Mouse (Mus musculus) thymus, postnatal 0 days (tissue): ENCODE data around the gene Tnfrsf18. TPM values are rescaled to one million over a fixed set of nuclear protein-coding genes. Genes with fewer than 3 reads are reported as not detected.
A peak's percentile ranks its signal among the peaks of the same experiment; 100 is the strongest.

Experiments
- DNase-seq: peaks from one replicate; pipeline ENCODE4 v3.0.0-alpha.2; 2015; ENCODE audit warnings: low spot score
- microRNA counts: library from miRNA; unstranded; fragments of <30 nt; microRNA quantifications from one replicate; lab custom pipeline; 2015
- microRNA-seq: library from miRNA; unstranded; fragments of <30 nt; microRNA quantifications from one replicate; pipeline ENCODE4, GENCODE M21; 2016; ENCODE audit warnings: borderline number of aligned reads
- polyA plus RNA-seq: library from polyadenylated mRNA; unstranded; fragments of >200 nt; fragmentation: Nextera tagmentation; extraction: Ambion mirVana; gene quantifications from 2 replicates; pipeline ENCODE4 v1.2.1, GENCODE M21; 2015

Tnfrsf18 gene
- polyA plus RNA-seq, 1 experiment from 2014 or later, result 14.8 TPM

DNA sequence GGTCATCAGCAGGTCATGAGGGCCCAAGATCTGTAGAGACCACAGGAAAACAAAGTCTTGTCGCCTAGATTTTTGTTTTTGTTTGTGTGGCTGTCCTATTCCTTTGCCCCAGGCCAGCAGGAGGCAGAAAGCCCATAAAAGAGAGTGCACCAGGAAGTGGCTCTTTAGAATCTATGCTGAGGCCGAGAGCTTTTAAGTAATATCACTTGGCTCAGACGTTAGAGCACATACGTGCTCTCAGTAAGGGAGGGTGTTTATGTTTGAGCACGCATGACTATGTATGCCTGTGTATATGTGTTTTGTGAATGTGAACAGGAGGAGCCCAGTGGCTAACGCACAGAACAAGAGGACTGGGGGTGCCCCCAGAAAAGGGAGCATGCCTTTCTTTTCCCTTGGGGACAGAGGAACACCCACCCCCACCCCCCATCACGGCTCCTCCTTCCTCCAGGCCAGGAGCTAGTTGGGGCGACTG is 51.0 kb downstream of the Tnfrsf18 start:
- DNase-seq, result peak; percentile 70

DNA sequence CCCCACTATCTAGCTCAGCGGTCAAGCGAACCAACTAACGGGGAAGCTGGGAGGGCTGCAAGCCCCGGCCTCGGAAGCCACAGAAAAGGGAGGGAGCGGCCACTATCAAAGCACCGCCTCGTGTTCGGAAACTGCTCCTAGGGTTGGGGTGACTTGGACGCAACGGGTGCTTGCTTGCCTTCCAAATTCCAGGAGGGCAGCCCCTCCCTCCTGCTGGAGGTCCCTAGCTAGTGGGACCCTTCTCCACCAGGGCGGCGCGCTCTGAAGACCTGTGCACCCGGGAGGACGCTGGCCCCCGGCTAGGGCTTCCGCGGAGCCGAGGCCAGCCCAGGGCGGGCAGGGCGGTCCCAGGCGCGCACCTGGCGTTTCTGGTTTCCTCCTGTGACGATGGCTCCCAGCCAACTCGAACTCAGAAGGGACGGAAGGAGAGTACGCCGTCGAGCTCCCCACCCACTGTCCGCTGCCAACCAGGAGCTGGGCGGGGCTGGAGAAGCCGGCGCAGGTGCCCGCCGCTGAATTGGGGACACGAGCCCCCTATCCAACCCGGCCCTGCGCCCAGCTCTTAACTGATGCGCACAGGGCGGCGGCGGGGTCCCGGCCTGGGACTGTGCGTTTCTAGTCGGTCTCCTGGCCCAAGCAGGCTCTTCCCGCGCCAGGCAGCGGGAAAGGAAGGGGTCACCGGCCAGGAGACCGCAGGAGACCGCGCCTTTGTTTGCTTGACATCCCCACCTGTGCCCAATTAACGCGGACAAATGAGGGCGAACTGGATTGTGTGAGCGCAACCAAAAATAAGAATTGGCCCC is 51.7 kb downstream of the Tnfrsf18 start:
- DNase-seq, result peak; percentile 88

MicroRNAs within 50 kb of the gene (microRNA counts, 519-probe panel; counts per million panel counts)
- microRNA mmu-miR-200a (lab: Ali Mortazavi, UCI), result 5,495 counts per million, percentile 87 among the panel's probes with 10 or more counts
- microRNA mmu-miR-200b (lab: Ali Mortazavi, UCI), result 6,830 counts per million, percentile 93 among the panel's probes with 10 or more counts
- 5,801 counts per million, percentile 88 among the panel's probes with 10 or more counts for microRNA mmu-miR-429 (lab: Ali Mortazavi, UCI)

Small RNAs within 50 kb of the gene (microRNA-seq; reads per million reads assigned to microRNA genes)
- gene Mir200a, result 1,154 reads per million, percentile 73 among the genes with 10 or more reads in this experiment
- gene Mir200b, result 4,726 reads per million, percentile 87 among the genes with 10 or more reads in this experiment
- gene Mir429, result 10,035 reads per million, percentile 92 among the genes with 10 or more reads in this experiment

Other genes with a start within 250 kb of the Tnfrsf18 start
- gene Tmem88b, start 240.3 kb upstream of the Tnfrsf18 start, polyA plus RNA-seq, result 0.05 and 0.21 TPM in 2 replicates
- gene Ankrd65, start 235.7 kb upstream of the Tnfrsf18 start, polyA plus RNA-seq, result 0.23 and 0.42 TPM in 2 replicates
- gene Mrpl20, start 223.3 kb upstream of the Tnfrsf18 start, polyA plus RNA-seq, result 283 and 286 TPM in 2 replicates
- gene Ccnl2, start 213.7 kb upstream of the Tnfrsf18 start, polyA plus RNA-seq, result 139 and 162 TPM in 2 replicates
- 187 and 198 TPM in 2 replicates for gene Aurkaip1, start 194.9 kb upstream of the Tnfrsf18 start, polyA plus RNA-seq
- 15.1 and 18.1 TPM in 2 replicates for gene Mxra8, start 186.5 kb upstream of the Tnfrsf18 start, polyA plus RNA-seq
- gene Dvl1, start 178.8 kb upstream of the Tnfrsf18 start, polyA plus RNA-seq, result 5.7 and 7.6 TPM in 2 replicates
- gene Tas1r3, start 162.8 kb upstream of the Tnfrsf18 start, polyA plus RNA-seq, result 0.16 and 0.28 TPM in 2 replicates
- gene Cptp, start 156.7 kb upstream of the Tnfrsf18 start, polyA plus RNA-seq, result 9.4 and 11.4 TPM in 2 replicates
- 84.9 and 92.2 TPM in 2 replicates for gene Ints11, start 156.6 kb upstream of the Tnfrsf18 start, polyA plus RNA-seq
- gene Pusl1, start 134.4 kb upstream of the Tnfrsf18 start, polyA plus RNA-seq, result 39.9 and 42.5 TPM in 2 replicates
- gene Acap3, start 134.3 kb upstream of the Tnfrsf18 start, polyA plus RNA-seq, result 9.7 and 11.6 TPM in 2 replicates
- gene Ube2j2, start 82.3 kb upstream of the Tnfrsf18 start, polyA plus RNA-seq, result 117 and 128 TPM in 2 replicates
- 14.9 and 19.3 TPM in 2 replicates for gene C1qtnf12, start 63.8 kb upstream of the Tnfrsf18 start, polyA plus RNA-seq
- 8.4 and 10.7 TPM in 2 replicates for gene B3galt6, start 33.5 kb upstream of the Tnfrsf18 start, polyA plus RNA-seq
- gene Sdf4, start 33.3 kb upstream of the Tnfrsf18 start, polyA plus RNA-seq, result 187 and 194 TPM in 2 replicates
- gene Tnfrsf4, start 12.3 kb upstream of the Tnfrsf18 start, polyA plus RNA-seq, result 7.9 and 9.5 TPM in 2 replicates
- 0.27 and 0.35 TPM in 2 replicates for gene Ttll10, start 33.2 kb downstream of the Tnfrsf18 start, polyA plus RNA-seq
- 16.3 and 17.5 TPM in 2 replicates for gene 9430015G10Rik, start 83.8 kb downstream of the Tnfrsf18 start, polyA plus RNA-seq
- 0.09 and 0.23 TPM in 2 replicates for gene Rnf223, start 104.3 kb downstream of the Tnfrsf18 start, polyA plus RNA-seq
- gene Agrn, start 171.3 kb downstream of the Tnfrsf18 start, polyA plus RNA-seq, result 10.4 and 11.6 TPM in 2 replicates
- 70.8 and 74.6 TPM in 2 replicates for gene Isg15, start 174.7 kb downstream of the Tnfrsf18 start, polyA plus RNA-seq
- gene AW011738, start 177.1 kb downstream of the Tnfrsf18 start, polyA plus RNA-seq, result 11.4 and 11.9 TPM in 2 replicates
- 0.96 and 1.0 TPM in 2 replicates for gene Perm1, start 189.7 kb downstream of the Tnfrsf18 start, polyA plus RNA-seq
- 15.6 and 16.3 TPM in 2 replicates for gene Plekhn1, start 208.7 kb downstream of the Tnfrsf18 start, polyA plus RNA-seq
- gene Noc2l, start 209.8 kb downstream of the Tnfrsf18 start, polyA plus RNA-seq, result 82.9 and 89.1 TPM in 2 replicates
- 0.32 and 0.59 TPM in 2 replicates for gene Samd11, start 229.5 kb downstream of the Tnfrsf18 start, polyA plus RNA-seq